Mouse (Mus musculus) liver, embryonic 11.5 days (tissue): ENCODE results near the gene Rbfox1. TPM values are rescaled to one million over a fixed set of nuclear protein-coding genes. Genes with fewer than 3 reads are reported as not detected.

Source experiments
- ATAC-seq: fragments of 200-750 bp; cut with Nextera tagmentation; replicated peaks from 2 replicates; pipeline ENCODE4 v1.8.0; 2017; ENCODE audit warnings: moderate number of reproducible peaks, mild to moderate bottlenecking, moderate TSS enrichment, moderate library complexity; ENCODE audit not compliant: low FRiP score
- DNase-seq: peaks from one replicate; pipeline ENCODE4 v3.0.0-alpha.2; 2017; ENCODE audit warnings: low spot score
- H3K27ac ChIP-seq: fragments of 300-500 bp; sonication (generic); 2 replicates; pipeline ENCODE4 v1.5.1; 2014; ENCODE audit warnings: mild to moderate bottlenecking, low read depth, low read length, control low read depth
- H3K27me3 ChIP-seq: fragments of 300-500 bp; sonication (generic); replicated peaks from 2 replicates; pipeline ENCODE4 v1.6.1; 2014; ENCODE audit warnings: low read length, mixed read lengths; ENCODE audit not compliant: control insufficient read depth, insufficient read depth
- H3K36me3 ChIP-seq: fragments of 300-500 bp; sonication (generic); 2 replicates; pipeline ENCODE4 v1.6.1; 2014; ENCODE audit warnings: mild to moderate bottlenecking, low read length, moderate library complexity, mixed read lengths; ENCODE audit not compliant: control insufficient read depth, insufficient read depth
- H3K4me1 ChIP-seq: fragments of 300-500 bp; sonication (generic); replicated peaks from 2 replicates; pipeline ENCODE4 v1.6.1; 2014; ENCODE audit warnings: low read length, mixed read lengths; ENCODE audit not compliant: control insufficient read depth, insufficient read depth
- H3K4me2 ChIP-seq: fragments of 300-500 bp; sonication (generic); 2 replicates; pipeline ENCODE4 v1.6.1; 2014; ENCODE audit warnings: mild to moderate bottlenecking, control low read depth, moderate library complexity
- H3K4me3 ChIP-seq: fragments of 300-500 bp; sonication (generic); 2 replicates; pipeline ENCODE4 v1.5.1; 2014; ENCODE audit warnings: low read depth, low read length, control low read depth
- H3K9ac ChIP-seq: fragments of 300-500 bp; sonication (generic); 2 replicates; pipeline ENCODE4 v1.6.1; 2014; ENCODE audit warnings: low read depth, low read length, control low read depth
- H3K9me3 ChIP-seq: fragments of 300-500 bp; sonication (generic); 2 replicates; pipeline ENCODE4 v1.6.1; 2016; ENCODE audit warnings: low read length, inconsistent platforms, mixed read lengths; ENCODE audit not compliant: control insufficient read depth
- WGBS: fragments of 180-500 bp; shearing (Covaris S2); extraction: QIAGEN DNeasy Blood & Tissue Kit; methylation state at CpG from one replicate; pipeline ENCODE4 v1.1.7; 2014; 5-methylcytosine and 5-hydroxymethylcytosine counted together
- polyA plus RNA-seq: library from polyadenylated mRNA; unstranded; fragments of >200 nt; fragmentation: Nextera tagmentation; extraction: Ambion mirVana; gene quantifications from 2 replicates; pipeline ENCODE4 v1.2.1, GENCODE M21; 2014

Gene Rbfox1
- polyA plus RNA-seq, 1 experiment from 2014 or later, result 1.4 TPM

DNA sequence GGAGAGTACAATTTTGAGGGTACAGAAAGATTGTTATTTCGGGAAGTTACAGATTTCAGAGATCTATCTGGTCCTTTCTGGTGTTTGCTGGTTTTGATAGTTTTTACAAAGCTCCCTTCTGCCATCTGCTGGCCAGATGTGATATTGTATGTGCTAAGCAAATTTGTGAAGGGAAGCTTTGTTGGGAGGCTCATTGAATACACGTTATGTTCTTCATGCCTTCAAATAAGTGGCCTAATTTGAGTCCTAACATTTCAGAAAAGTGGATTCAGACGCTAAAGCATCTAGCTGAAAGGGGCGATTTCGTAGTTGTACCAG is 595.2 kb downstream of the Rbfox1 start:
- no peak for DNase-seq
- H3K4me1 ChIP-seq, result no peaks in the 10 kb centered on the region
- H3K27ac ChIP-seq, result no peak overlapping the region
- H3K36me3 ChIP-seq, result no peaks in the 10 kb centered on the region
- H3K4me2 ChIP-seq, result no peak overlapping the region
- WGBS, result 12% methylated on average over 5 of the region's 5 CpGs
- H3K27me3 ChIP-seq, result no peaks in the 10 kb centered on the region
- H3K9ac ChIP-seq, result no peak overlapping the region
- ATAC-seq, result no peak
- no peak overlapping the region for H3K4me3 ChIP-seq
- H3K9me3 ChIP-seq, result no peaks in the 10 kb centered on the region

DNA sequence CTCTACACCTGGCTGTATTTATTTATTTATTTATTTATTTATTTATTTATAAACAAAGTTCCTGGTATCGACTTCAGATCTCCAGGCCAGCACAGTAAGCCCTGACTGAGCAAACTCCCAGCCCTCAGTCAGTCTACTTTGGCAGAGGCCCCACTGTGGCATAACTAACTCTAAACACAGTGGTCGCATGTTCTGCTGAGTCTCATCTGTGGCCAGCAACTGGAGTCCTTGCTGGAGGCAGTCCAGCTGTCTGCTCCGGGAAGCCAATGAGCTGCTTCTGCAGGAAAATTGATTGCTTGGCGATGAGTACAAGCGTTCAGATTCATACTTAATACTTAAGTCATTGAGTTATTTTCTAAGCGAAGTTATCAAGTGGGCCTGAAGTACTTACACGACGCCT is 598.5 kb downstream of the Rbfox1 start:
- Histone ChIP-seq H3K9me3 (no peaks in the 10 kb centered on the region), H3K9ac (no peak overlapping the region), H3K27ac (no peak overlapping the region), H3K4me1 (no peaks in the 10 kb centered on the region), H3K4me3 (no peak overlapping the region), H3K36me3 (no peaks in the 10 kb centered on the region), H3K27me3 (no peaks in the 10 kb centered on the region), H3K4me2 (no peak overlapping the region)
- no peak for ATAC-seq
- no peak for DNase-seq
- WGBS, result 83% methylated on average over 8 of the region's 8 CpGs

DNA sequence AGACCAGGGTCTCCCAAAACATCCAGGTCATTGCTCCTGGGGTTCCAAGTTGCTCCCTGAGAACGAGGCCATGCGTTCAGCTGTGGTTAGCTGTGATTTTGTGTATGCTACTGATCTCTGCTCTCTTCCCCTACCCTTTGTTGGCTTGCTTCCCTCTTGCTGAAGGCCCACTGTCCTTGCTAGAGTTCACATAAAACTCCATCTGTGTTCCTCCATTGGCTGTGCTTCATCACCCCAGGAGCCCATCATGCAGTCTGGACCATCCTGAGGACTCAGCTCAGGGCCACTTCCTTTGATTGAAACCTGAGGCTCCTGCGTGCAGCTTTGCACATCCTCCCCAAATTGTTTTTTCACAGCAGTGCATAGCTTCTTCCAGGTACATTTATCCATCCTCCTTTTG is 600.5 kb downstream of the Rbfox1 start:
- ATAC-seq (no peak), DNase-seq (no peak)
- WGBS, result 68% methylated on average over 3 of the region's 3 CpGs
- Histone ChIP-seq H3K9ac (no peak overlapping the region), H3K27ac (no peak overlapping the region), H3K27me3 (no peaks in the 10 kb centered on the region), H3K4me2 (no peak overlapping the region), H3K4me3 (no peak overlapping the region), H3K4me1 (no peaks in the 10 kb centered on the region), H3K36me3 (no peaks in the 10 kb centered on the region), H3K9me3 (no peaks in the 10 kb centered on the region)

DNA sequence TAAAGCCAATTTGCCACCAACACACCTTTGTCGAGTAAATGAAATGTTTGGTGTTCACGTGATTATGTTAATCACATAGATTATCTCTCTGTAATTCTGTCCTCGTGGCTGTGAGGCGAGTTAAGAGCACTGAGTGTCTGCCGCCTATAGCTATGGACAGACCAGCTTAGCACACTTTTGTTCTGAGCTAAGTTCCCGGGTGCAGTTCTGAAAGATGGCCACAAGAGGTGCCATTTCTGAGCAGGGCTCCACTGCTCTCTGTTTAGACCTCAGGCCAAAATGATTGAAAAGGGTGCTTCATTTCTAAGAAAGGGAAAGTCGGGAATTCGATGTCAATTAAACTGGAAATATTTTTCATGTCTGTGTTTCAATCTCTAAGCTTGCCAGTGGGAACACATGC is 617.1 kb downstream of the Rbfox1 start:
- H3K4me2 ChIP-seq, result no peak overlapping the region
- no peak overlapping the region for H3K4me3 ChIP-seq
- ATAC-seq (no peak), DNase-seq (no peak)
- H3K4me1 ChIP-seq, result no peaks in the 10 kb centered on the region
- H3K36me3 ChIP-seq, result no peaks in the 10 kb centered on the region
- H3K27me3 ChIP-seq, result no peaks in the 10 kb centered on the region
- H3K27ac ChIP-seq, result no peak overlapping the region
- no peak overlapping the region for H3K9ac ChIP-seq
- 17% methylated on average over 8 of the region's 8 CpGs for WGBS
- H3K9me3 ChIP-seq, result no peaks in the 10 kb centered on the region

DNA sequence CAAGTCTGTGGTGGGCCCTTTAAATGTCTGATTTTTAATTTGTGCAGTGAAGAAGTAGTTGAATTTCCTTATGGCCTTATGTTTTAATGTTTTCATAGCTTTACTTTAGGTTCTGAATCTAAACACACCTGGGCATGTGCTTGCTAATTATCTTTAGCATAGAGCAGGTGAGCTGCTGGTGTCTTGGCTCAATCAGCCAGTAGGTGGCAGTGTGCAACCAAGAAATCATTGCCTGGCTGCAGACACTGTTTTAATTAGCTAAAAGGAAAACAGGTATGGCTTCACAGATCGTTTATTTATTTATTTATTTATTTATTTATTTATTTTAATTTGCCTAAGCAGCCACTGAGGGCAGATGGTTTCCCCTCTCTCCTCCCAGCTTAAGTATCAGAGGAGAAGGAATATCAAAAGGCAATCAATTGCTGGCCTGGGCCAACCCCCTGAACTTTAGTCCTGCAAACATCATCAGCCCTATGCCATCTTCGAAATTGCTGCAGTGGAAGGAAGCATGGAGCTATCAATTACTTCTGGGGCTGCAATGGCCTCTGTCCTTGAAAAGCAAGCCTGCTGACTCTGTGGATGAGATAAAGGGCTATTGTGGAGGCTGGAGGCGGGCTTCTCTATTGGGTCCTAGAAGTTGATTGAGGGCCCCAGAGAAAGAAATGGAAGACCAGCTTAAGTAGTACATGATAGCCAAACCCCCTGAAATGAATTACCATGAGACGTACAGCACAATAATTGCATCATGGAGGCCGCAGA is 618.6 kb downstream of the Rbfox1 start:
- no peak for DNase-seq
- no peaks in the 10 kb centered on the region for H3K4me1 ChIP-seq

DNA sequence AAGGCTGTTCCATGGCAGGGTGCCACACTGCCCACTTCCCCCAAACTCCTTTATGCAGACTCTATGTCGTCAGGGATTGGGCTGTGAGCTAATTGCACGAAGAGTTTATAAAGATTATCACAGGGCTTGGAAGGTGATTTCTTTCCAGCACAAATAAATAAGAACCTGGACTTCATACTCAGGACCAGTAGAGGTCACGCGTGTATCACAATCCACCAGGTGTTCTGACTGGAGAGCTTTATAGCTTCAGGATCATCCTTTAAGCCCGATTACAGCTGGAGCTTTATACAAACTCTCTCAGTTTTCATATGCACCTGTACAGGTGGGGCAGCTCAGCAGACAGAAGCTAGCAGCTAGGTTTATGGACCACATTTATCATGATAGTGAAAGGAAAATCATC is 623.8 kb downstream of the Rbfox1 start:
- H3K4me3 ChIP-seq, result no peak overlapping the region
- H3K36me3 ChIP-seq, result no peaks in the 10 kb centered on the region
- no peak overlapping the region for H3K9ac ChIP-seq
- H3K9me3 ChIP-seq, result no peaks in the 10 kb centered on the region
- DNase-seq (no peak), ATAC-seq (no peak)
- H3K27ac ChIP-seq, result no peak overlapping the region
- no peak overlapping the region for H3K4me2 ChIP-seq
- 61% methylated on average over 5 of the region's 5 CpGs for WGBS
- no peaks in the 10 kb centered on the region for H3K4me1 ChIP-seq
- H3K27me3 ChIP-seq, result no peaks in the 10 kb centered on the region

More for the DNA sequence above, 618.6 kb downstream of the Rbfox1 start:
- no peak for ATAC-seq
- H3K27ac ChIP-seq, result no peak overlapping the region
- H3K9me3 ChIP-seq, result no peaks in the 10 kb centered on the region
- H3K4me2 ChIP-seq, result no peak overlapping the region
- no peaks in the 10 kb centered on the region for H3K36me3 ChIP-seq
- H3K4me3 ChIP-seq, result no peak overlapping the region
- WGBS, result 64% methylated on average over 5 of the region's 5 CpGs
- no peaks in the 10 kb centered on the region for H3K27me3 ChIP-seq
- no peak overlapping the region for H3K9ac ChIP-seq

DNA sequence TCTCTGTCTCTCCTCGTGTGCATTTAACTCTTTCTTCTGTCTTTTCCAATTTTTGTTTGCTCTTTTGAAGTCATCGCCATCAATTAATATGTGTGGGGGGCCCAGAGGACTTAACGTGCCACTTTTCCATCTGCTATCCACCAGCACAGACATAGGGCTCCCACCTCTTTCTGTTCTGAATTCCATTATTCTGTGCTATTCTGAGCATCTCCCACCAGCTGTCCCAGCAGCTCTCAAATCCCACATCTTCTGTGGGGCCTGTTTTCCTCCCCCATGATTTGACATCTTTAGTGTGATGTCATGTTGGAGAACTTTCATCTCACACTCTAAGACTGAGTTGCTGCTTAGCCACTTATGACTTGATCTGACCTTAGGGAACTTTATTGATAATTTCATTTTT is 634.3 kb downstream of the Rbfox1 start:
- Histone ChIP-seq H3K9me3 (no peaks in the 10 kb centered on the region), H3K27me3 (no peaks in the 10 kb centered on the region), H3K4me1 (no peaks in the 10 kb centered on the region), H3K36me3 (no peaks in the 10 kb centered on the region), H3K4me2 (no peak overlapping the region), H3K27ac (no peak overlapping the region), H3K4me3 (no peak overlapping the region), H3K9ac (no peak overlapping the region)
- ATAC-seq, result no peak
- 71% methylated on average over 3 of the region's 3 CpGs for WGBS
- DNase-seq, result no peak

DNA sequence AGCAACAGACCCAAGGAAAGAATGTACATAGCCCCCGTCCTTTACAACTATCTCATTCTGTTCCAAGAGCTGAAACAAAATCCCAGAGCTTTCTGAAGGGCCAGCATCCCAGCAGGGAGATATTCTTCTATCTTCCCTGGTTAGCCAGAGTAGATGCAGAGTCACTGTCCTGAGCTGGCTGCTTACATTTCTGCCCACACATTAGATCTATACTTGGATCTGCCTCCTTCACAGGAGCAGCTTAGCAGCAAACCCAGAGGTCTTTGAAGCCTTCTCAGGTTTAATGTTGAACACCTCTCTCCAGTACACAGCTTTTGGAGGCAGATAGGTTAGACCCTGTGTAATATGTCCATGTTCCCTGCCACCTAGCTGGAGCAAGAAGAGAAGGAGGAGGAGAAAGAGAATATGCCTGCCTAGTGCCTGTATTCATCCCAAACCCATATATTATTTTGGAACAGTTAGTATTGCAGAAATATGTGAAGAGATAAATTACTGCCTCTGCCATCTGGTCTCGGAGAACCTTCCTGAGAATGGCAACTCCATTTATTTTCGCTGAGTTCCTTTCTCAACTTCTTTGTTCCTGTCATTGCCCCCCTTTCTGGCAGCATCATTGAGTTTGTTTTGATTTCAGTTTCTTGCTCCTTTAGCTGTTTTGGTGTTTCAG is 640.5 kb downstream of the Rbfox1 start:
- H3K4me2 ChIP-seq, result no peak overlapping the region
- H3K36me3 ChIP-seq, result no peaks in the 10 kb centered on the region
- no peaks in the 10 kb centered on the region for H3K9me3 ChIP-seq
- DNase-seq, result no peak
- no peak overlapping the region for H3K4me3 ChIP-seq
- no peaks in the 10 kb centered on the region for H3K27me3 ChIP-seq
- 58% methylated on average over 3 of the region's 3 CpGs for WGBS
- ATAC-seq, result no peak
- no peak overlapping the region for H3K9ac ChIP-seq
- no peaks in the 10 kb centered on the region for H3K4me1 ChIP-seq
- no peak overlapping the region for H3K27ac ChIP-seq

DNA sequence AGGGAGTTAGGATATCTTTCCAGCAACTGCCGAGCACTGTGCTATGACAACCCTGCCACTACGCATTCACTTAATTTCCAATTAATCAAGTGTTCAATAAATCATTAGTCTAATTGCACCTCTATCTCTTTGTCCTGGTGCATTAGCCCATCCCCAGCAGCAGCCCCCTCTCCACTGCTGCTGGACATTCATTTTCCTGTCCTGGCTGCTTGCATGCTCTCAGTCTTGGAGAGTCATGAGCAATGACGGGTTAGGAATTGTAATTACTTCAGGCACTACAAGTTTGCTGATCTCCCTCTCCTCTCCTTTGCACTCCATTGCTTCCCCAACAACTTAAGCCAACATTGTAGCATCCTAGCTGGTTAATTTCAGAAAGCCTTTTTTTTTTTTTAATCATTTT is 646.3 kb downstream of the Rbfox1 start:
- ATAC-seq (no peak), DNase-seq (no peak)
- Histone ChIP-seq H3K4me2 (no peak overlapping the region), H3K9me3 (no peaks in the 10 kb centered on the region), H3K4me1 (no peaks in the 10 kb centered on the region), H3K27ac (no peak overlapping the region), H3K27me3 (no peaks in the 10 kb centered on the region), H3K36me3 (no peaks in the 10 kb centered on the region), H3K4me3 (no peak overlapping the region), H3K9ac (no peak overlapping the region)
- 76% methylated on average over 3 of the region's 3 CpGs for WGBS
